Mouse (Mus musculus): ENCODE measurements around the gene Upk1b. TPM values are rescaled to one million over a fixed set of nuclear protein-coding genes. Genes with fewer than 3 reads are reported as not detected.

The Upk1b gene
- polyA plus RNA-seq, 1 experiment from 2014 or later: 1.8 TPM

DNA sequence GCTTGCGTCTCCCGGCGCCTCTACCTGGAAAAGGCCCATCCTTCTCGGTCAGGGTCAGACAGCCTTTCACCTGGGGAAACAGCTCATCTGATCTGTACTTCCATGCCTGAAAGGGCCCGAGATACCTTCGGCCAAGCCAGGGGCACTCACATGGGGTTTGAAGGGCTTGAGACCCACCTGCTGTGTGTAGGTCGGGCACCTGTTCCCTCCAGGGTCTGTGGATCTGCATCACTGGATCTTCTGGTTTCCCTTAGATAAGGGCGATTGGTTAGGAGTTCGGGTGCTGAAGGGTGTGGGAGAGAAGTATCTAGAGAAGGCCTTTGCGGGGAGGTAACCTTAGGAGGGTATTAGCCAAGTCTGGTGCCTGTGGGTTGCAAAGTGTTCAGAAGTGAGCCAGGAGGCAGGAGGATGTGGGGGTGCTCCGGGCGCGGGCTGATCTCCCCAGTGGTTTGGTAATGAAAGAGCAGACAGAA, 57.4 kb downstream of the Upk1b start:
- 0 out of 2 replicates have a peak overlapping the region, but pooled peaks have one; percentile 21 for H3K27ac ChIP-seq (ENCODE audit: low read depth, low read length)
- peak overlapping the region; percentile 78 for H3K9ac ChIP-seq (ENCODE audit: low read length)
- ATAC-seq (ENCODE audit: insufficient read depth, low FRiP score, low TSS enrichment) (peak; percentile 60), DNase-seq (ENCODE audit: low spot score) (no peak)
- no peaks in the 10 kb centered on the region for H3K27me3 ChIP-seq (ENCODE audit: control insufficient read depth, insufficient read depth, low read length)
- WGBS: 2% methylated on average over 13 of the region's 13 CpGs
- H3K4me2 ChIP-seq (ENCODE audit: low read depth): peak overlapping the region; percentile 65
- peaks cover 5% of the 10 kb centered on the region; the same call in 1 of the 2 replicates for H3K4me1 ChIP-seq (ENCODE audit: control insufficient read depth, insufficient read depth, low read length)
- no peaks in the 10 kb centered on the region for H3K9me3 ChIP-seq (ENCODE audit: control insufficient read depth, low read length)
- H3K4me3 ChIP-seq (ENCODE audit: low read depth, low read length): peak overlapping the region; percentile 62
- no peaks in the 10 kb centered on the region for H3K36me3 ChIP-seq (ENCODE audit: control insufficient read depth, insufficient read depth, low read length)

- ATAC-seq (ENCODE audit: insufficient read depth, low FRiP score, low TSS enrichment) (peak; percentile 96), DNase-seq (ENCODE audit: low spot score) (peak; percentile 87)
- no peaks in the 10 kb centered on the region for H3K36me3 ChIP-seq (ENCODE audit: control insufficient read depth, insufficient read depth, low read length)
- 0 out of 2 replicates have a peak within 1 kb of the TSS, but pooled peaks have one; percentile 21 for H3K27ac ChIP-seq (ENCODE audit: low read depth, low read length)
- under 1% methylated on average over 59 of the region's 69 CpGs for WGBS
- peaks cover 5% of the 10 kb centered on the region; the same call in 1 of the 2 replicates for H3K4me1 ChIP-seq (ENCODE audit: control insufficient read depth, insufficient read depth, low read length)
- no peaks in the 10 kb centered on the region for H3K27me3 ChIP-seq (ENCODE audit: control insufficient read depth, insufficient read depth, low read length)
- H3K9me3 ChIP-seq (ENCODE audit: control insufficient read depth, low read length): no peaks in the 10 kb centered on the region
- H3K9ac ChIP-seq (ENCODE audit: low read length): peak within 1 kb of the TSS; percentile 78
- H3K4me2 ChIP-seq (ENCODE audit: low read depth): peak within 1 kb of the TSS; percentile 65
- H3K4me3 ChIP-seq (ENCODE audit: low read depth, low read length): peak within 1 kb of the TSS; percentile 62
Observed at GRCm38 (mm10) chr16:38742113-38742658, 57.9 kb downstream of the Upk1b start, which contains the start of gene B4galt4. Gene B4galt4 (plus strand): TSS chr16:38742264.

- Histone ChIP-seq H3K27ac (ENCODE audit: low read depth, low read length) (no peak overlapping the region), H3K4me2 (ENCODE audit: low read depth) (peak overlapping the region; percentile 65), H3K4me3 (ENCODE audit: low read depth, low read length) (no peak overlapping the region; the same call in 1 of the 2 replicates), H3K9ac (ENCODE audit: low read length) (peak overlapping the region; percentile 78; the same call in 1 of the 2 replicates), H3K36me3 (ENCODE audit: control insufficient read depth, insufficient read depth, low read length) (no peaks in the 10 kb centered on the region), H3K9me3 (ENCODE audit: control insufficient read depth, low read length) (no peaks in the 10 kb centered on the region), H3K4me1 (ENCODE audit: control insufficient read depth, insufficient read depth, low read length) (peaks cover 5% of the 10 kb centered on the region; the same call in 1 of the 2 replicates), H3K27me3 (ENCODE audit: control insufficient read depth, insufficient read depth, low read length) (no peaks in the 10 kb centered on the region)
- ATAC-seq (ENCODE audit: insufficient read depth, low FRiP score, low TSS enrichment) (no peak), DNase-seq (ENCODE audit: low spot score) (no peak)
- 86% methylated on average over 13 of the region's 13 CpGs for WGBS
Observed at GRCm38 (mm10) chr16:38741204-38741903, 58.8 kb downstream of the Upk1b start.

- H3K36me3 ChIP-seq (ENCODE audit: control insufficient read depth, insufficient read depth, low read length): no peaks in the 10 kb centered on the region
- DNase-seq (ENCODE audit: low spot score) (no peak), ATAC-seq (ENCODE audit: insufficient read depth, low FRiP score, low TSS enrichment) (no peak)
- no peaks in the 10 kb centered on the region for H3K9me3 ChIP-seq (ENCODE audit: control insufficient read depth, low read length)
- H3K9ac ChIP-seq (ENCODE audit: low read length): no peak overlapping the region
- no peak overlapping the region for H3K27ac ChIP-seq (ENCODE audit: low read depth, low read length)
- H3K4me3 ChIP-seq (ENCODE audit: low read depth, low read length): no peak overlapping the region
- WGBS: 59% methylated on average over 8 of the region's 8 CpGs
- H3K27me3 ChIP-seq (ENCODE audit: control insufficient read depth, insufficient read depth, low read length): no peaks in the 10 kb centered on the region
- H3K4me2 ChIP-seq (ENCODE audit: low read depth): no peak overlapping the region
- no peaks in the 10 kb centered on the region for H3K4me1 ChIP-seq (ENCODE audit: control insufficient read depth, insufficient read depth, low read length)
Observed at GRCm38 (mm10) chr16:38730921-38731320, 69.2 kb downstream of the Upk1b start.

DNA sequence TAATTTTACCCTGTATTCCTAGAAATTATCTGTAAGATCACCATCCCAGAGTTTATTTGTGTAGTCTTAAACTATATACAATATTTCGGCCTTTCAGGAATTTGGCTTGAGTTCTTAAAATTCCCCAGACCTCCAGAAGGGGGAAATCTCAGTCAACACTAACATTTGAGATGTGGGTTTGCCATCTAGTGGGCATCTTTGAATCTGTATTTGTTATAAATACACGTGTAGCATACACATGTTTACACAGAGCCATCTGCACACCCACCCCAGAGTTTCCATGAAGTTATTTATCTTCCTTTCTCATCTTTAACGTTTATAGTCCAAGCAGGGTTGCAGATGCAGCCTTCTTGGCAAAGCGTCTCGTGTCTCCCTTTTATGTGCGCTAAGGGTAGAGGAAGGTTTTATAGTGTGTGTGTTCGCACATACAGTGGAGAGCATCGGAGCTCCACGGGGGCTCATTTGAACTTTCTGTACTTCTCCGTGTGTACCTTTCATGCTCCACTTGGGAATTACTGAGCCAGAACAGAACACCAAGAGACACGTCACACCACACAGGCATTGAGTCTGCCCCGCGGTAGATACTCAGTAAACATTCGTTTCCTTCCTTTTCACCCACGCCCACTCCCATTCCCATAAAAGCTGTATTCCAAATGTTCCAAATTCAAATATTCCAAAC, 70.4 kb downstream of the Upk1b start:
- H3K9me3 ChIP-seq (ENCODE audit: control insufficient read depth, low read length): no peaks in the 10 kb centered on the region
- H3K27me3 ChIP-seq (ENCODE audit: control insufficient read depth, insufficient read depth, low read length): no peaks in the 10 kb centered on the region
- H3K4me2 ChIP-seq (ENCODE audit: low read depth): no peak overlapping the region
- no peak overlapping the region for H3K9ac ChIP-seq (ENCODE audit: low read length)
- ATAC-seq (ENCODE audit: insufficient read depth, low FRiP score, low TSS enrichment) (no peak), DNase-seq (ENCODE audit: low spot score) (no peak)
- H3K4me1 ChIP-seq (ENCODE audit: control insufficient read depth, insufficient read depth, low read length): no peaks in the 10 kb centered on the region
- WGBS: 55% methylated on average over 15 of the region's 15 CpGs
- H3K27ac ChIP-seq (ENCODE audit: low read depth, low read length): no peak overlapping the region
- no peaks in the 10 kb centered on the region for H3K36me3 ChIP-seq (ENCODE audit: control insufficient read depth, insufficient read depth, low read length)
- H3K4me3 ChIP-seq (ENCODE audit: low read depth, low read length): no peak overlapping the region

DNA sequence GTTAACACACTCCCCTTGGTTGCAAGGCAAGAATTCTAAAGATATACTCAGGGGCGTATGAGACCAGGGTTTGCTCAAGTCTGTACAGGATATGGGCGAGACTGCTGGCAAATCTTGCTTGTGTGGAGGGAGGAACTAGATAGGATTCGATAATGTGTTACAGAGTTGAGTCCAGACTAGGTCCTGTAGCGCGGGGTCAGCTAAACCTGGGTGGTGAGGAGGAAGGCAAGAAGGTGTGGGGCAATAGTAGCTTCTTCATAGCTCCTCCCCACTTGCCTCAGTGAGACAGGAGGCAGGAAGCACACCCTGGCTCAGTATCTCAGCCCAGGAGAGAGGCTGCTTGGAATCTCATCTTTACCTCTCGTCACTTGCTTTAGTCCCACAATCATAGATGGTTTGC, 71.0 kb downstream of the Upk1b start:
- Histone ChIP-seq H3K9me3 (ENCODE audit: control insufficient read depth, low read length) (no peaks in the 10 kb centered on the region), H3K4me2 (ENCODE audit: low read depth) (no peak overlapping the region; the same call in 1 of the 2 replicates), H3K27me3 (ENCODE audit: control insufficient read depth, insufficient read depth, low read length) (no peaks in the 10 kb centered on the region), H3K36me3 (ENCODE audit: control insufficient read depth, insufficient read depth, low read length) (no peaks in the 10 kb centered on the region), H3K4me3 (ENCODE audit: low read depth, low read length) (no peak overlapping the region), H3K27ac (ENCODE audit: low read depth, low read length) (no peak overlapping the region), H3K4me1 (ENCODE audit: control insufficient read depth, insufficient read depth, low read length) (no peaks in the 10 kb centered on the region), H3K9ac (ENCODE audit: low read length) (no peak overlapping the region)
- no peak for ATAC-seq (ENCODE audit: insufficient read depth, low FRiP score, low TSS enrichment)
- no peak for DNase-seq (ENCODE audit: low spot score)
- 87% methylated on average over 6 of the region's 6 CpGs for WGBS

DNA sequence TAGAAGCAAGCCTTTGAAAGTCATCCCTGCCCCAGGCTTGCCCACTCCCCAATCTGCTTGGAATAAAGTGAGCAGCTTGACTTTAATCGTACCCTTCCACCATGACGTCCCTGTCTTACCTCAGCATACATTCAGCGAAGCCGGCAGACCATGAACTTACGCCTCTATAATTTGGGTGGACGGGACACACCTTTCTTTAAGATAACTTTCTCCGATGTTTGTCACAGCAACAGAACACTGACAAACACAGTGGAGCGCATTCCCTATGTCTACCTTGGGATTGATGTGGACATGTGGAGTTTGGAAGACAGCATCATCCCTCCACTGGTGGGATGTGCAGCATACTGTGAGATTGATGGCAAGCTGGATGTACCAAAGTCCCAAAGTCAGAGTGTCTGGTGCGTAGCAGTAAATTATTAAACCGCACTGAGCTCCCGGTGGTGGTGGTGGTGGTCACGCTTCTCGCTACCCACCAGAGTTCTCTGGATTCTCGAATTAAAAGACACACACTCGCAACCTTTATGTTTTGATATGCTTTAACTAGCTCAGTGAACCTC, 71.5 kb downstream of the Upk1b start:
- DNase-seq (ENCODE audit: low spot score) (no peak), ATAC-seq (ENCODE audit: insufficient read depth, low FRiP score, low TSS enrichment) (no peak)
- H3K9me3 ChIP-seq (ENCODE audit: control insufficient read depth, low read length): no peaks in the 10 kb centered on the region
- no peak overlapping the region for H3K4me2 ChIP-seq (ENCODE audit: low read depth)
- H3K4me1 ChIP-seq (ENCODE audit: control insufficient read depth, insufficient read depth, low read length): no peaks in the 10 kb centered on the region
- H3K36me3 ChIP-seq (ENCODE audit: control insufficient read depth, insufficient read depth, low read length): no peaks in the 10 kb centered on the region
- no peak overlapping the region for H3K4me3 ChIP-seq (ENCODE audit: low read depth, low read length)
- WGBS: 92% methylated on average over 15 of the region's 15 CpGs
- no peaks in the 10 kb centered on the region for H3K27me3 ChIP-seq (ENCODE audit: control insufficient read depth, insufficient read depth, low read length)
- no peak overlapping the region for H3K9ac ChIP-seq (ENCODE audit: low read length)
- no peak overlapping the region for H3K27ac ChIP-seq (ENCODE audit: low read depth, low read length)

DNA sequence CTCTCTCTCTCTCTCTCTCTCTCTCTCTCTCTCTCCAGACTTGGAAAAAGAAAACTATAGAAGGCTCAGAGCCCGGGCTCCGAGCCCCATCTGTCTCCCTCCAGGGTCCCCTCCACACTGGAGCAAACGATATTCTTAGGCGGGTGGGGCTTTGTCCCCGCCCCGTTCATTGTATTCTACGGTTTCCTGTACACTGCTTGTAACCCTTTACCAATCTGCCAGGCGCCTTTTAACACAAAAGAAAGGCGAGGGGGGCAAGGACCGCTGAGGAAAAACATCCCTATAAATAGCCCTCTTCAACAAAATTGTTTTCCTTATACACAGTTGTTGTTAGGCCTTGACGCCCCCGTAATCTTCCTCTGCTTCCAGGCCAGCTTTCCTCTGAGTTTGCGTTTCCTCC, 75.2 kb downstream of the Upk1b start:
- ATAC-seq (ENCODE audit: insufficient read depth, low FRiP score, low TSS enrichment): no peak

More for the DNA sequence above, 75.2 kb downstream of the Upk1b start:
- Histone ChIP-seq H3K27ac (ENCODE audit: low read depth, low read length) (no peak overlapping the region), H3K4me3 (ENCODE audit: low read depth, low read length) (no peak overlapping the region), H3K36me3 (ENCODE audit: control insufficient read depth, insufficient read depth, low read length) (no peaks in the 10 kb centered on the region), H3K9ac (ENCODE audit: low read length) (no peak overlapping the region), H3K27me3 (ENCODE audit: control insufficient read depth, insufficient read depth, low read length) (no peaks in the 10 kb centered on the region), H3K4me1 (ENCODE audit: control insufficient read depth, insufficient read depth, low read length) (no peaks in the 10 kb centered on the region), H3K9me3 (ENCODE audit: control insufficient read depth, low read length) (no peaks in the 10 kb centered on the region), H3K4me2 (ENCODE audit: low read depth) (no peak overlapping the region)
- WGBS: 78% methylated on average over 13 of the region's 13 CpGs
- no peak for DNase-seq (ENCODE audit: low spot score)
